Mouse (Mus musculus): ENCODE results near the gene Cyp4b1. TPM values are rescaled to one million over a fixed set of nuclear protein-coding genes. Genes with fewer than 3 reads are reported as not detected.
A peak's percentile ranks its signal among the peaks of the same experiment; 100 is the strongest.
"Not testable (repeated sequence)": the region's sequence is repeated elsewhere in the genome, so short reads cannot be mapped to it uniquely, and the experiment has no call there.

The Cyp4b1 gene
- 0.12 TPM in 1 of 2 replicates, not detected in the other for polyA plus RNA-seq (2014; fragmentation: Nextera tagmentation; extraction: Ambion mirVana)

- H3K36me3 ChIP-seq (ENCODE audit: control insufficient read depth, insufficient read depth, low read length), result no peaks in the 10 kb centered on the region
- H3K4me3 ChIP-seq (ENCODE audit: low read depth, low read length), result no peak within 1 kb of the TSS
- H3K27ac ChIP-seq (ENCODE audit: low read depth, low read length), result no peak within 1 kb of the TSS
- H3K4me1 ChIP-seq (ENCODE audit: control insufficient read depth, insufficient read depth, low read length), result no peaks in the 10 kb centered on the region
- WGBS, result 86% methylated on average over 9 of the region's 9 CpGs
- no peak for DNase-seq (ENCODE audit: low spot score, missing footprints)
- no peaks in the 10 kb centered on the region for H3K9me3 ChIP-seq (ENCODE audit: control insufficient read depth, low read length)
- H3K27me3 ChIP-seq (ENCODE audit: control insufficient read depth, insufficient read depth, low read length), result no peaks in the 10 kb centered on the region
- no peak within 1 kb of the TSS for H3K4me2 ChIP-seq
- ATAC-seq (ENCODE audit: low FRiP score), result no peak
- H3K9ac ChIP-seq (ENCODE audit: low read length), result no peak within 1 kb of the TSS
These were observed at the start of gene Cyp4b1 for GRCm38 (mm10) chr4:115647580-115647979. Gene Cyp4b1, minus strand, starts transcription at chr4:115647723.

- 30% methylated on average over 4 of the region's 4 CpGs for WGBS
- no peak for ATAC-seq (ENCODE audit: low FRiP score)
These were observed 38.8 kb upstream of the Cyp4b1 start for GRCm38 (mm10) chr4:115686299-115686698.

GRCm38 (mm10) chr4:115659190-115659589 is 11.7 kb upstream of the Cyp4b1 start:
- Histone ChIP-seq H3K36me3 (ENCODE audit: control insufficient read depth, insufficient read depth, low read length) (no peaks in the 10 kb centered on the region), H3K9me3 (ENCODE audit: control insufficient read depth, low read length) (no peaks in the 10 kb centered on the region), H3K4me3 (ENCODE audit: low read depth, low read length) (no peak overlapping the region), H3K27me3 (ENCODE audit: control insufficient read depth, insufficient read depth, low read length) (no peaks in the 10 kb centered on the region), H3K9ac (ENCODE audit: low read length) (no peak overlapping the region), H3K4me2 (no peak overlapping the region), H3K27ac (ENCODE audit: low read depth, low read length) (no peak overlapping the region), H3K4me1 (ENCODE audit: control insufficient read depth, insufficient read depth, low read length) (peaks cover 3% of the 10 kb centered on the region; the same call in 1 of the 2 replicates)
- ATAC-seq (ENCODE audit: low FRiP score) (no peak), DNase-seq (ENCODE audit: low spot score, missing footprints) (no peak)

More at GRCm38 (mm10) chr4:115686299-115686698, 38.8 kb upstream of the Cyp4b1 start:
- peaks cover 3% of the 10 kb centered on the region; the same call in 1 of the 2 replicates for H3K4me1 ChIP-seq (ENCODE audit: control insufficient read depth, insufficient read depth, low read length)
- no peak for DNase-seq (ENCODE audit: low spot score, missing footprints)
- no peaks in the 10 kb centered on the region for H3K9me3 ChIP-seq (ENCODE audit: control insufficient read depth, low read length)
- no peak overlapping the region for H3K4me3 ChIP-seq (ENCODE audit: low read depth, low read length)
- H3K9ac ChIP-seq (ENCODE audit: low read length), result no peak overlapping the region
- no peak overlapping the region for H3K4me2 ChIP-seq
- H3K27me3 ChIP-seq (ENCODE audit: control insufficient read depth, insufficient read depth, low read length), result no peaks in the 10 kb centered on the region
- H3K36me3 ChIP-seq (ENCODE audit: control insufficient read depth, insufficient read depth, low read length), result no peaks in the 10 kb centered on the region
- H3K27ac ChIP-seq (ENCODE audit: low read depth, low read length), result no peak overlapping the region

GRCm38 (mm10) chr4:115657867-115658249 is 10.3 kb upstream of the Cyp4b1 start:
- peaks cover 3% of the 10 kb centered on the region; the same call in 1 of the 2 replicates for H3K4me1 ChIP-seq (ENCODE audit: control insufficient read depth, insufficient read depth, low read length)
- no peaks in the 10 kb centered on the region for H3K36me3 ChIP-seq (ENCODE audit: control insufficient read depth, insufficient read depth, low read length)
- no peak overlapping the region for H3K27ac ChIP-seq (ENCODE audit: low read depth, low read length)
- H3K9ac ChIP-seq (ENCODE audit: low read length), result no peak overlapping the region
- no peaks in the 10 kb centered on the region for H3K27me3 ChIP-seq (ENCODE audit: control insufficient read depth, insufficient read depth, low read length)
- peak overlapping the region; percentile 78 for H3K4me2 ChIP-seq
- no peak overlapping the region for H3K4me3 ChIP-seq (ENCODE audit: low read depth, low read length)
- DNase-seq (ENCODE audit: low spot score, missing footprints) (no peak), ATAC-seq (ENCODE audit: low FRiP score) (peak; percentile 61; the same call in 1 of the 2 replicates)
- H3K9me3 ChIP-seq (ENCODE audit: control insufficient read depth, low read length), result no peaks in the 10 kb centered on the region

GRCm38 (mm10) chr4:115657104-115657866 is 9.8 kb upstream of the Cyp4b1 start:
- ATAC-seq (ENCODE audit: low FRiP score), result peak; percentile 90
- peaks cover 3% of the 10 kb centered on the region; the same call in 1 of the 2 replicates for H3K4me1 ChIP-seq (ENCODE audit: control insufficient read depth, insufficient read depth, low read length)
- no peaks in the 10 kb centered on the region for H3K27me3 ChIP-seq (ENCODE audit: control insufficient read depth, insufficient read depth, low read length)
- peak overlapping the region; percentile 60 for H3K9ac ChIP-seq (ENCODE audit: low read length)
- H3K9me3 ChIP-seq (ENCODE audit: control insufficient read depth, low read length), result no peaks in the 10 kb centered on the region
- WGBS, result 3% methylated on average over 32 of the region's 34 CpGs
- H3K36me3 ChIP-seq (ENCODE audit: control insufficient read depth, insufficient read depth, low read length), result no peaks in the 10 kb centered on the region
- peak; percentile 92 for DNase-seq (ENCODE audit: low spot score, missing footprints)
- no peak overlapping the region for H3K27ac ChIP-seq (ENCODE audit: low read depth, low read length)
- H3K4me3 ChIP-seq (ENCODE audit: low read depth, low read length), result peak overlapping the region; percentile 42
- peak overlapping the region; percentile 78 for H3K4me2 ChIP-seq

- ATAC-seq (ENCODE audit: low FRiP score); H3K9ac ChIP-seq (ENCODE audit: low read length); H3K27me3 ChIP-seq (ENCODE audit: control insufficient read depth, insufficient read depth, low read length); H3K36me3 ChIP-seq (ENCODE audit: control insufficient read depth, insufficient read depth, low read length); DNase-seq (ENCODE audit: low spot score, missing footprints); H3K27ac ChIP-seq (ENCODE audit: low read depth, low read length); H3K9me3 ChIP-seq (ENCODE audit: control insufficient read depth, low read length); H3K4me1 ChIP-seq (ENCODE audit: control insufficient read depth, insufficient read depth, low read length); H3K4me2 ChIP-seq; H3K4me3 ChIP-seq (ENCODE audit: low read depth, low read length): not testable (repeated sequence)
- WGBS, result 88% methylated on average over 1 of the region's 1 CpGs
These were observed 9.0 kb upstream of the Cyp4b1 start for GRCm38 (mm10) chr4:115656535-115656922.

- not testable (repeated sequence) for H3K27me3 ChIP-seq (ENCODE audit: control insufficient read depth, insufficient read depth, low read length); ATAC-seq (ENCODE audit: low FRiP score); H3K4me1 ChIP-seq (ENCODE audit: control insufficient read depth, insufficient read depth, low read length); H3K27ac ChIP-seq (ENCODE audit: low read depth, low read length); H3K9ac ChIP-seq (ENCODE audit: low read length); H3K4me3 ChIP-seq (ENCODE audit: low read depth, low read length); H3K36me3 ChIP-seq (ENCODE audit: control insufficient read depth, insufficient read depth, low read length); H3K4me2 ChIP-seq; DNase-seq (ENCODE audit: low spot score, missing footprints); H3K9me3 ChIP-seq (ENCODE audit: control insufficient read depth, low read length)
- 90% methylated on average over 7 of the region's 7 CpGs for WGBS
These were observed 8.5 kb upstream of the Cyp4b1 start for GRCm38 (mm10) chr4:115655841-115656534.

GRCm38 (mm10) chr4:115650866-115651265 is 3.3 kb upstream of the Cyp4b1 start:
- H3K36me3 ChIP-seq (ENCODE audit: control insufficient read depth, insufficient read depth, low read length), result no peaks in the 10 kb centered on the region
- no peaks in the 10 kb centered on the region for H3K4me1 ChIP-seq (ENCODE audit: control insufficient read depth, insufficient read depth, low read length)
- no peak overlapping the region for H3K9ac ChIP-seq (ENCODE audit: low read length)
- DNase-seq (ENCODE audit: low spot score, missing footprints) (peak; percentile 80), ATAC-seq (ENCODE audit: low FRiP score) (no peak)
- H3K9me3 ChIP-seq (ENCODE audit: control insufficient read depth, low read length), result no peaks in the 10 kb centered on the region
- no peak overlapping the region for H3K4me2 ChIP-seq
- 89% methylated on average over 5 of the region's 5 CpGs for WGBS
- no peak overlapping the region for H3K27ac ChIP-seq (ENCODE audit: low read depth, low read length)
- no peak overlapping the region for H3K4me3 ChIP-seq (ENCODE audit: low read depth, low read length)
- H3K27me3 ChIP-seq (ENCODE audit: control insufficient read depth, insufficient read depth, low read length), result no peaks in the 10 kb centered on the region

GRCm38 (mm10) chr4:115649344-115649743 is 1.8 kb upstream of the Cyp4b1 start:
- Histone ChIP-seq H3K36me3 (ENCODE audit: control insufficient read depth, insufficient read depth, low read length) (no peaks in the 10 kb centered on the region), H3K27ac (ENCODE audit: low read depth, low read length) (no peak overlapping the region), H3K4me3 (ENCODE audit: low read depth, low read length) (no peak overlapping the region), H3K27me3 (ENCODE audit: control insufficient read depth, insufficient read depth, low read length) (no peaks in the 10 kb centered on the region), H3K4me1 (ENCODE audit: control insufficient read depth, insufficient read depth, low read length) (no peaks in the 10 kb centered on the region), H3K4me2 (no peak overlapping the region), H3K9me3 (ENCODE audit: control insufficient read depth, low read length) (no peaks in the 10 kb centered on the region), H3K9ac (ENCODE audit: low read length) (no peak overlapping the region)
- ATAC-seq (ENCODE audit: low FRiP score) (no peak), DNase-seq (ENCODE audit: low spot score, missing footprints) (peak; percentile 47)
